Mouse (Mus musculus) heart, postnatal 0 days (tissue): Measurements from ENCODE around the gene Itm2c.

Experiments
- CTCF ChIP-seq: IDR thresholded peaks from 2 replicates; pipeline ENCODE4 v1.5.1; 2016; ENCODE audit warnings: antibody characterized with exemption, control low read depth, low read depth
- EP300 ChIP-seq: IDR thresholded peaks from 2 replicates; pipeline ENCODE4 v1.6.1; 2016; ENCODE audit warnings: antibody characterized with exemption, low read depth

GRCm38 (mm10) chr1:85916830-85917450 is 22.9 kb downstream of the Itm2c start:
- TF ChIP-seq CTCF, result no peak
- TF ChIP-seq EP300, result no peak
